Comparison of ENCODE assay signal across 7 mouse cellular contexts in the genomic region with DNA sequence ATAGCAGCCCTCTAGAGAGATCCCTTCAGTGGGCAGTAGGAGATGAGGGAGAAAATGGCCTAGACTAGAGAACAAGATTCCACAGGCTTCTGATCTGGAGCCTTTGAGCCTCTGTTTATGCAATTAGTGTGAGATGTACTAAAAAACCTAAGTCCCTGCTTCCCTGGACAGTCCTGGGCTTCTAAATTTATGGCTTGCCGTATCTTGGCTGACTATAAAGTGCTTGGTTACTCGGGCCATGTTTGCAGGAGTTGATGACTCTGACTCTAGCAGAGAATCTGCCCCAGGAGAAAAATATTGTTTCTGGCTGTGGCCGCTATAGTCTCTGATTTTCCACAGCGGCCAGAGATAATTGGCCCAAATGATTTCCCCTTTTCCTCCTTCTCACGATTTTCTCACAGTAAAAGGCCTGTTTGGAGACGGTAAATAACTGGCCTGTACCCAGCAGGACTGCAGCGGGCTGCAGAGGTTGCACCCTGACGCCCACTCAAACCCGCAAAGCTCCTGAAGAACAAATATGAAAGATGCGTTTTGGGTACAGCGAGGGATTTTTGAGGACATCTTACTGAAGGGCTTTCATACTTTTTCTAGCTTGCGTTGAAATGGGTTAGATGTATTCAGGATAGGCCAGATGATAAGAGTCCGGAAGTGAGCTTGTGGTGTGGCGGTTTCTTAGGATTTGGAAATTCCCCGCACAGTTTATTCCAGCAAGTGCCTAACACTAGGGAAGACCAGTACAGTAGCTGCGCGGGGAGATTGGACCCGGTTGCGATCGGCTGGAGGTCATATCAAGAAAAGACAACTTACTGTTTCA. TPM values are rescaled to one million over a fixed set of nuclear protein-coding genes. Genes with fewer than 3 reads are reported as not detected.
DNase-seq lines count a peak whose midpoint lies in the region; ATAC-seq and TF ChIP-seq lines count a peak whose summit lies in the region.

No protein-coding gene starts in this region.

- WGBS in lung, embryonic 15.5 days, result 51% methylated on average over 20 of the region's 20 CpGs
- 58% methylated on average over 20 of the region's 20 CpGs for WGBS in forebrain, embryonic 14.5 days
- 48% methylated on average over 20 of the region's 20 CpGs for WGBS in intestine, postnatal 0 days
- WGBS in neural tube, embryonic 12.5 days, result 51% methylated on average over 20 of the region's 20 CpGs

- no peak for ATAC-seq in lung, embryonic 15.5 days (ENCODE audit: borderline replicate concordance, extremely low read depth, low FRiP score, low TSS enrichment)
- peak; percentile 77 for ATAC-seq in forebrain, embryonic 14.5 days
- no peak for ATAC-seq in intestine, postnatal 0 days
- ATAC-seq in neural tube, embryonic 12.5 days (ENCODE audit: low FRiP score, low read depth), result peak; percentile 61; the same call in 1 of the 2 replicates
- ATAC-seq in erythroid progenitor cell, adult 5-6 weeks (replicated peaks; ENCODE audit: low FRiP score, poor library complexity, severe bottlenecking), result no peak

- no peaks in the 10 kb centered on the region for H3K27me3 ChIP-seq in lung, embryonic 15.5 days
- no peaks in the 10 kb centered on the region for H3K27me3 ChIP-seq in forebrain, embryonic 14.5 days (replicated peaks; ENCODE audit: control insufficient read depth, insufficient read depth, low read length)
- H3K27me3 ChIP-seq in intestine, postnatal 0 days (replicated peaks; ENCODE audit: control insufficient read depth, insufficient read depth, low read length), result no peaks in the 10 kb centered on the region
- no peaks in the 10 kb centered on the region for H3K27me3 ChIP-seq in neural tube, embryonic 12.5 days (replicated peaks)

- H3K36me3 ChIP-seq in lung, embryonic 15.5 days, result no peaks in the 10 kb centered on the region
- no peaks in the 10 kb centered on the region for H3K36me3 ChIP-seq in forebrain, embryonic 14.5 days (ENCODE audit: control insufficient read depth, insufficient read depth, low read length)
- H3K36me3 ChIP-seq in intestine, postnatal 0 days (ENCODE audit: control insufficient read depth, insufficient read depth), result no peaks in the 10 kb centered on the region
- no peaks in the 10 kb centered on the region for H3K36me3 ChIP-seq in neural tube, embryonic 12.5 days

- no peak overlapping the region for H3K9ac ChIP-seq in lung, embryonic 15.5 days
- peak overlapping the region; percentile 49; the same call in 1 of the 2 replicates for H3K9ac ChIP-seq in forebrain, embryonic 14.5 days (ENCODE audit: low read length)
- H3K9ac ChIP-seq in intestine, postnatal 0 days (ENCODE audit: low read depth, low read length), result no peak overlapping the region
- 0 out of 2 replicates have a peak overlapping the region, but pooled peaks have one; percentile 29 for H3K9ac ChIP-seq in neural tube, embryonic 12.5 days

- H3K4me2 ChIP-seq in lung, embryonic 15.5 days, result peak overlapping the region; percentile 47
- H3K4me2 ChIP-seq in forebrain, embryonic 14.5 days (ENCODE audit: low read length), result peak overlapping the region; percentile 49
- H3K4me2 ChIP-seq in intestine, postnatal 0 days (replicated peaks; ENCODE audit: low read depth), result peak overlapping the region; percentile 47
- peak overlapping the region; percentile 53 for H3K4me2 ChIP-seq in neural tube, embryonic 12.5 days (replicated peaks)

- H3K9me3 ChIP-seq in lung, embryonic 15.5 days, result no peaks in the 10 kb centered on the region
- H3K9me3 ChIP-seq in forebrain, embryonic 14.5 days (replicated peaks; ENCODE audit: control insufficient read depth, low read length), result no peaks in the 10 kb centered on the region
- H3K9me3 ChIP-seq in intestine, postnatal 0 days (ENCODE audit: control insufficient read depth), result no peaks in the 10 kb centered on the region
- no peaks in the 10 kb centered on the region for H3K9me3 ChIP-seq in neural tube, embryonic 12.5 days

- no peak overlapping the region for H3K27ac ChIP-seq in lung, embryonic 15.5 days
- H3K27ac ChIP-seq in forebrain, embryonic 14.5 days (ENCODE audit: low read depth, low read length), result no peak overlapping the region
- H3K27ac ChIP-seq in intestine, postnatal 0 days (ENCODE audit: low read depth, low read length), result no peak overlapping the region
- H3K27ac ChIP-seq in neural tube, embryonic 12.5 days, result no peak overlapping the region

- DNase-seq in lung, postnatal 25 days (ENCODE audit: low spot score), result no peak
- DNase-seq in forebrain, embryonic 14.5 days (ENCODE audit: low spot score), result no peak
- DNase-seq in layer of hippocampus, adult 9-10 months (ENCODE audit: low spot score), result no peak

- no peak for TF ChIP-seq CTCF in intestine, postnatal 0 days (IDR thresholded peaks at IDR 0.05; ENCODE audit: low read depth)

- H3K4me1 ChIP-seq in lung, embryonic 15.5 days, result no peaks in the 10 kb centered on the region
- H3K4me1 ChIP-seq in forebrain, embryonic 14.5 days (ENCODE audit: control insufficient read depth, insufficient read depth, low read length), result no peaks in the 10 kb centered on the region
- no peaks in the 10 kb centered on the region for H3K4me1 ChIP-seq in intestine, postnatal 0 days (replicated peaks; ENCODE audit: control insufficient read depth, insufficient read depth, low read length)
- 0 out of 2 replicates have a peak, but pooled peaks cover 6% of the 10 kb centered on the region for H3K4me1 ChIP-seq in neural tube, embryonic 12.5 days

- H3K4me3 ChIP-seq in lung, embryonic 15.5 days, result peak overlapping the region; percentile 21; the same call in 1 of the 2 replicates
- peak overlapping the region; percentile 17; the same call in 1 of the 2 replicates for H3K4me3 ChIP-seq in forebrain, embryonic 14.5 days (ENCODE audit: low read depth, low read length)
- H3K4me3 ChIP-seq in intestine, postnatal 0 days (ENCODE audit: low read depth, low read length), result 0 out of 2 replicates have a peak overlapping the region, but pooled peaks have one; percentile 9
- H3K4me3 ChIP-seq in neural tube, embryonic 12.5 days, result peak overlapping the region; percentile 18; the same call in 1 of the 2 replicates

RNA-seq across cellular contexts. Expression of gene Gm45716, which starts 18.1 kb away (rescaled TPM):
- 8.6 and 8.7 TPM in 2 replicates for polyA plus RNA-seq in lung, embryonic 15.5 days (2015; fragmentation: Nextera tagmentation; extraction: Ambion mirVana)
- polyA plus RNA-seq in forebrain, embryonic 14.5 days (2014; fragmentation: Nextera tagmentation; extraction: Ambion mirVana), result 19.6 and 21.4 TPM in 2 replicates
- polyA plus RNA-seq in intestine, postnatal 0 days (2015; fragmentation: Nextera tagmentation; extraction: Ambion mirVana), result 23.9 and 25.4 TPM in 2 replicates
- 21.5 and 25.3 TPM in 2 replicates for polyA plus RNA-seq in neural tube, embryonic 12.5 days (2016; fragmentation: Nextera tagmentation; extraction: Ambion mirVana)
- not detected in 2 replicates for total RNA-seq in erythroid progenitor cell, adult 5-6 weeks (2015; ENCODE audit: low replicate concordance)
- not detected in 2 replicates for total RNA-seq in erythroid progenitor cell, adult 5-6 weeks (2017; ENCODE audit: low replicate concordance)

Comparison
In these comparisons a context has a peak if more than half of its experiments do, and no peak if none do; other contexts are left out.
1. ATAC-seq: peak in forebrain, embryonic 14.5 days (single experiment) and neural tube, embryonic 12.5 days (single experiment); none in lung, embryonic 15.5 days (single experiment), intestine, postnatal 0 days (single experiment) and erythroid progenitor cell, adult 5-6 weeks (single experiment).
2. H3K9ac ChIP-seq: peak in forebrain, embryonic 14.5 days (single experiment) and neural tube, embryonic 12.5 days (single experiment); none in lung, embryonic 15.5 days (single experiment) and intestine, postnatal 0 days (single experiment).
3. Peak in every context shown above with its lines, with median percentiles within 50 percentile points of each other: H3K4me2 ChIP-seq and H3K4me3 ChIP-seq.